Mouse (Mus musculus) cerebellum, adult 2 months (tissue): Measurements from ENCODE around the gene Uso1.

Source experiments
- CTCF ChIP-seq: fragments of 200-500 bp; IDR thresholded peaks from 2 replicates; pipeline ENCODE4 v1.5.1; 2011; ENCODE audit warnings: low read depth, mild to moderate bottlenecking, control low read depth, low read length, moderate library complexity, borderline replicate concordance; ENCODE audit not compliant: insufficient read depth
- POLR2A ChIP-seq: fragments of 200-500 bp; IDR thresholded peaks from 2 replicates; pipeline ENCODE4 v1.6.1; 2011; ENCODE audit warnings: low read length, control low read depth, borderline replicate concordance; ENCODE audit not compliant: insufficient read depth

- no peak for TF ChIP-seq CTCF
- no peak for TF ChIP-seq POLR2A
Observed at GRCm38 (mm10) chr5:92097779-92098178, 40.0 kb upstream of the Uso1 start.
